Mouse (Mus musculus): Measurements from ENCODE around the gene Spp1. TPM values are rescaled to one million over a fixed set of nuclear protein-coding genes. Genes with fewer than 3 reads are reported as not detected.
"Not testable (repeated sequence)": the region's sequence is repeated elsewhere in the genome, so short reads cannot be mapped to it uniquely, and the experiment has no call there.

Gene Spp1
- total RNA-seq, 1 experiment from 2014 or later = 1.9 TPM

- ATAC-seq (replicated peaks; ENCODE audit: insufficient number of reproducible peaks, low FRiP score, low TSS enrichment, poor library complexity, severe bottlenecking) = no peak
These were observed 11.1 kb upstream of the Spp1 start for GRCm38 (mm10) chr5:104423861-104424260.

GRCm38 (mm10) chr5:104425949-104426348 lies 9.0 kb upstream of the Spp1 start:
- ATAC-seq (replicated peaks; ENCODE audit: insufficient number of reproducible peaks, low FRiP score, low TSS enrichment, poor library complexity, severe bottlenecking) = no peak

- ATAC-seq (replicated peaks; ENCODE audit: insufficient number of reproducible peaks, low FRiP score, low TSS enrichment, poor library complexity, severe bottlenecking) = no peak
These were observed 2.0 kb upstream of the Spp1 start for GRCm38 (mm10) chr5:104432886-104433285.

GRCm38 (mm10) chr5:104433968-104434565 lies 851 bp upstream of the Spp1 start:
- ATAC-seq (replicated peaks; ENCODE audit: insufficient number of reproducible peaks, low FRiP score, low TSS enrichment, poor library complexity, severe bottlenecking) = no peak

- ATAC-seq (replicated peaks; ENCODE audit: insufficient number of reproducible peaks, low FRiP score, low TSS enrichment, poor library complexity, severe bottlenecking) = no peak
These were observed 1.6 kb downstream of the Spp1 start for GRCm38 (mm10) chr5:104436406-104437076.

GRCm38 (mm10) chr5:104442396-104442795 lies 7.5 kb downstream of the Spp1 start:
- no peak for ATAC-seq (replicated peaks; ENCODE audit: insufficient number of reproducible peaks, low FRiP score, low TSS enrichment, poor library complexity, severe bottlenecking)

GRCm38 (mm10) chr5:104442850-104443249 lies 7.9 kb downstream of the Spp1 start:
- ATAC-seq (replicated peaks; ENCODE audit: insufficient number of reproducible peaks, low FRiP score, low TSS enrichment, poor library complexity, severe bottlenecking) = no peak

- ATAC-seq (replicated peaks; ENCODE audit: insufficient number of reproducible peaks, low FRiP score, low TSS enrichment, poor library complexity, severe bottlenecking) = no peak
These were observed 11.2 kb downstream of the Spp1 start for GRCm38 (mm10) chr5:104446156-104446555.

- not testable (repeated sequence) for ATAC-seq (replicated peaks; ENCODE audit: insufficient number of reproducible peaks, low FRiP score, low TSS enrichment, poor library complexity, severe bottlenecking)
These were observed 13.4 kb downstream of the Spp1 start for GRCm38 (mm10) chr5:104448346-104448745.

GRCm38 (mm10) chr5:104449491-104449890 lies 14.6 kb downstream of the Spp1 start:
- no peak for ATAC-seq (replicated peaks; ENCODE audit: insufficient number of reproducible peaks, low FRiP score, low TSS enrichment, poor library complexity, severe bottlenecking)

GRCm38 (mm10) chr5:104453075-104453474 lies 18.2 kb downstream of the Spp1 start:
- ATAC-seq (replicated peaks; ENCODE audit: insufficient number of reproducible peaks, low FRiP score, low TSS enrichment, poor library complexity, severe bottlenecking) = no peak

- no peak for ATAC-seq (replicated peaks; ENCODE audit: insufficient number of reproducible peaks, low FRiP score, low TSS enrichment, poor library complexity, severe bottlenecking)
These were observed 19.6 kb downstream of the Spp1 start for GRCm38 (mm10) chr5:104454564-104454963.

GRCm38 (mm10) chr5:104458832-104459705 lies 24.2 kb downstream of the Spp1 start, which contains the start of gene Pkd2:
Gene Pkd2 (plus strand): TSS chr5:104459450.
- ATAC-seq (replicated peaks; ENCODE audit: insufficient number of reproducible peaks, low FRiP score, low TSS enrichment, poor library complexity, severe bottlenecking) = no peak

GRCm38 (mm10) chr5:104459706-104460455 lies 25.0 kb downstream of the Spp1 start:
- no peak for ATAC-seq (replicated peaks; ENCODE audit: insufficient number of reproducible peaks, low FRiP score, low TSS enrichment, poor library complexity, severe bottlenecking)

- no peak for ATAC-seq (replicated peaks; ENCODE audit: insufficient number of reproducible peaks, low FRiP score, low TSS enrichment, poor library complexity, severe bottlenecking)
These were observed 25.5 kb downstream of the Spp1 start for GRCm38 (mm10) chr5:104460456-104460838.

GRCm38 (mm10) chr5:104460856-104461255 lies 25.9 kb downstream of the Spp1 start:
- ATAC-seq (replicated peaks; ENCODE audit: insufficient number of reproducible peaks, low FRiP score, low TSS enrichment, poor library complexity, severe bottlenecking) = no peak

- no peak for ATAC-seq (replicated peaks; ENCODE audit: insufficient number of reproducible peaks, low FRiP score, low TSS enrichment, poor library complexity, severe bottlenecking)
These were observed 30.4 kb downstream of the Spp1 start for GRCm38 (mm10) chr5:104465279-104465678.

- no peak for ATAC-seq (replicated peaks; ENCODE audit: insufficient number of reproducible peaks, low FRiP score, low TSS enrichment, poor library complexity, severe bottlenecking)
These were observed 30.8 kb downstream of the Spp1 start for GRCm38 (mm10) chr5:104465731-104466130.

GRCm38 (mm10) chr5:104466816-104467215 lies 31.9 kb downstream of the Spp1 start:
- ATAC-seq (replicated peaks; ENCODE audit: insufficient number of reproducible peaks, low FRiP score, low TSS enrichment, poor library complexity, severe bottlenecking) = no peak
